Mouse (Mus musculus): ENCODE measurements around the gene Ncor2. TPM values are rescaled to one million over a fixed set of nuclear protein-coding genes. Genes with fewer than 3 reads are reported as not detected.
A peak's percentile ranks its signal among the peaks of the same experiment; 100 is the strongest.
"Not testable (repeated sequence)": the region's sequence is repeated elsewhere in the genome, so short reads cannot be mapped to it uniquely, and the experiment has no call there.

Gene Ncor2
- total RNA-seq (2021): 10 to 100 TPM; 85.9 to 97.7 TPM
- long read RNA-seq, experiment 1, partial matches to known transcripts: 11 of 23 reads
- long read RNA-seq, experiment 1, other reads (novel, unspliced or antisense): 12 of 23 reads
- long read RNA-seq, experiment 2, partial matches to known transcripts: 17 of 38 reads
- long read RNA-seq, experiment 2, other reads (novel, unspliced or antisense): 20 of 38 reads

- intact Hi-C loops (cut with DNase I; ENCODE audit: low total_unique reads): loop anchor here (10.0 kb wide), 1 partner anchor 54 kb away; no protein-coding TSS in a partner anchor
- DNase-seq: peak; percentile 86
These were observed at the start of gene Ncor2 for GRCm38 (mm10) chr5:125179007-125179734. Gene Ncor2, minus strand, starts transcription at chr5:125179219.

DNA sequence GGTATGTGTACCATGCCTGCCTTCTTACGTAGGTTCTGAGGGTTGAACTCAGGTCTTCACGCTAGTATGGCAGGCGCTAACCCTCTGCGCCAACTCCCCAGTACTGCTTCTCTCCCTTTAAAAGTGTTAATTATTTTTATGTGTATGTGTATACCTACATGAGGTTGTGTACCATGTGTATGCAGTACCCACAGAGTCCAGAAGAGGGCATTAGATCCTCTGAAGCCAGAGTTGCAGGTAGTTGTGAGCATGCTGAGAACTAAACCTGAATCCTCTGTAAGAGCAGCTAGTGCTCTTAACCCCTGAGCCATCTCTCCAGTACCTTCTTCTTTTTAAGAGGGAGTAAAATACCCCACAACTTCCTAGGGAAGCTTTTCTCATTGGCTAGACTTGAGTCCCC, 48.7 kb upstream of the Ncor2 start:
- no peak for DNase-seq
- intact Hi-C loops (cut with DNase I; ENCODE audit: low total_unique reads): no loop called here

DNA sequence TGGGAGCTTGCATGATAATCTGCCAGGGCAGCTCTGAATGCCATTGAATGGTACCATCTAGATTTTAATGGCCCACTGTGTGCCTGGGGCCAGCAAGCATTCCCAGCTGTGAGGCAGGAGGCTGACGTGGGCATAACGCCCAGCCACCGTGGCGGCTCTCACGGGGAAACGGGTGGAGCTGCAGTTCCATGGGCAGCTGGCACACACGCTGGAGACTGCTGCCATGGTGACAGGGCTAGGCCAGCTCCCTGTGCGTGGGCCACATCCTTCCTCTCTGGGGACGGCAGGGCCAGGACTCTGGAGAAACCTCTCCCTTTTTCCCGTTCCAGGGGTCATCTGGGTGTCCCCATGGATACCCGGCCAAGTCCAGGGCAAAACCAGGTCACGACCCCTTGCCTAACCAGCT, 47.2 kb upstream of the Ncor2 start:
- DNase-seq: peak; percentile 79
- intact Hi-C loops (cut with DNase I; ENCODE audit: low total_unique reads): no loop called here

- no peak for DNase-seq
- intact Hi-C loops (cut with DNase I; ENCODE audit: low total_unique reads): no loop called here
These were observed 45.9 kb upstream of the Ncor2 start for GRCm38 (mm10) chr5:125224925-125225324.

DNA sequence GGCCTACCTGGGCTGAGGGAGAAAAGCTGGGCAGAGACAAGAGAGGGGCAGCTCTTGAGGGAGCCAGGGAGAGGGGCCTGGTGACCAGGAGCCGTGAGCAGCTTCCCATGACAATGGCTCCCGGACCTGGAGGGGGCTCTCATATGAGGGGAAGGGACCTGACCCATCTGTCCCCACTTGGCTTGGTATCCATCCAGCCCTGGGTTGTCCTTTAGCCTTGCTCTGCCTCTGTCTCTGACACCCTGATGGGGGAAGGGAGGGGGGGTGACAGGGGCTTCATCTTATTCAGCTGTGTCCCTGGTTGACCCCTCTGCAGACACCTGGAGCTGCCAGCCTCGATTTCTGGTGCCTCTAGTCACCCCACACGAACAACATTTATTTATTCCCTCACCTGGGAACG, 44.9 kb upstream of the Ncor2 start:
- no peak for DNase-seq
- intact Hi-C loops (cut with DNase I; ENCODE audit: low total_unique reads): no loop called here

GRCm38 (mm10) chr5:125222706-125223105, 43.7 kb upstream of the Ncor2 start:
- no peak for DNase-seq
- intact Hi-C loops (cut with DNase I; ENCODE audit: low total_unique reads): no loop called here

GRCm38 (mm10) chr5:125221868-125222267, 42.8 kb upstream of the Ncor2 start:
- DNase-seq: peak; percentile 79
- intact Hi-C loops (cut with DNase I; ENCODE audit: low total_unique reads): no loop called here

- DNase-seq: no peak
- intact Hi-C loops (cut with DNase I; ENCODE audit: low total_unique reads): no loop called here
These were observed 38.6 kb upstream of the Ncor2 start for GRCm38 (mm10) chr5:125217426-125218170.

DNA sequence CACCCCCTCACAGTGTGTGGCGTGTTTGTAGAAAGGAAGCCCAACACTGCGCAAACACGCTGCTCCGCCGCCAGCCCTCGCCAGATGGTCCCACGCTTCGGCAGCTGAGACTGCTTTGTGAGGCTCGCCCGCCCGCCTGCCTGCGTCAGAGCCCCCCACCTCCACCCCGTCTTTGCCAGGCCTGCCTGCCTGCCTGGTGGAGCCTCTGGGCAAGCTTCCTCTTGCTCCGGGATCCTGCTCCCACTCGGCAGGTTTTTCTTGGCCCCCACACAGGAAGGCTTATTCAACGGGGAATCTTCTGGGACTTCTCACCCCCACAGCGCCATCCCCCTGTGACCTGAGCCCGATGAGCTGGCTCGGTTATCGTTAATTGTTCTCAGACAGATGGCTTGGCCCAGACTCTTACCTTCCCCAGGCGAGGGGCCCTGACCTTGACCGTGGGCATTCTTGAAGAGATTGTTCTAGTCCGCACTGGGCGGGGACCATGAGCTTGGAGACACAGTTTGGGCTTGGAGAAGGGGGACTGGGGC, 37.0 kb upstream of the Ncor2 start:
- DNase-seq: peak; percentile 77
- intact Hi-C loops (cut with DNase I; ENCODE audit: low total_unique reads): no loop called here

DNA sequence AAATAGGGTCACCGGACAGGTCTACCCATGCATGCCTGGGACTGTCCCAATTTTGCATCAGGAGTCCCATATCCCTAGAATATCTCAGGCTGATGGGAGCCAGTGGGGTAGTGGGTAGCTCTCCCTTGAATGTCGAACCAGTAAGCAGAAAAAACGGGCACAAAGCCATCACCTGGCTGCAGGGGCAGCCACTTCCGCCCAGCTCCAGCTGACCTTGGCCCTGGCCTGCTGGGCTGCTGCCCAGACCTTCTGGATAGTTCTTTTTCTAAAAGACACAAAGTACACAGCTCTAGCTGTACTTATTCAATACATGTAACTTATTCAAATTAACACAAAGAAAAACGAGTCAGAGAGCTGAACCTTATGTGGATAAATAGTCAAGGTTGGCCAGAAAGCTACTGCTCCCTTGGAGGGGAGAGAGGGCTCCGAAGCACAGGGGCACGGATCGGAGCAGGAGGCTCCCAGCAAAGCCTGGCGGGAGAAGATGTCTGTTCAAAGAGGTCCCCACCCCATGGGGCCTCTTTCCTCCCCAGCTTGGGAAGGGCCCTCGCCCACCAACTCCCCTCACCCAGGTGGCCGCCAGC, 36.4 kb upstream of the Ncor2 start:
- peak; percentile 72 for DNase-seq
- intact Hi-C loops (cut with DNase I; ENCODE audit: low total_unique reads): no loop called here

GRCm38 (mm10) chr5:125214064-125214463, 35.0 kb upstream of the Ncor2 start:
- intact Hi-C loops (cut with DNase I; ENCODE audit: low total_unique reads): no loop called here
- no peak for DNase-seq

DNA sequence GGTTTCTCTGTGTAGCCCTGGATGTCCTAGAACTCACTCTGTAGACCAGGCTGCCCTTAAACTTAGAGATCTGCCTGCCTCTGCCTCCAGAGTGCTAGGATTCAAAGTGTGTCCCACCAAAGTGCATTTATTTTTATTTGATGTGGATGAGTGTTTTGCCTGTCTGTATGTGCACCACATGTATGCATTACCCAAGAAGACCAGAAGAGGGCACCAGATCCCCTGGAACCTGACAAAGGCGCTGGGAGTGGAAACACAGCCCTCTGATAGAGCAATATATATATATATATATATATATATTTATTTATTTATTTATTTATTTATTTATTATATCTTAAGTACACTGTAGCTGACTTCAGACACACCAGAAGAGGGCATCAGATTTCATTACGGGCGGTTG, 25.9 kb upstream of the Ncor2 start:
- intact Hi-C loops (cut with DNase I; ENCODE audit: low total_unique reads): loop anchor here (10.0 kb wide), 1 partner anchor 60 kb away; no protein-coding TSS in a partner anchor
- DNase-seq: not testable (repeated sequence)

- intact Hi-C loops (cut with DNase I; ENCODE audit: low total_unique reads): loop anchor here (10.0 kb wide), 1 partner anchor 60 kb away; no protein-coding TSS in a partner anchor
- DNase-seq: no peak
These were observed 25.3 kb upstream of the Ncor2 start for GRCm38 (mm10) chr5:125204199-125204815.

GRCm38 (mm10) chr5:125203759-125204158, 24.7 kb upstream of the Ncor2 start:
- peak; percentile 50 for DNase-seq
- intact Hi-C loops (cut with DNase I; ENCODE audit: low total_unique reads): loop anchor here (10.0 kb wide), 1 partner anchor 61 kb away; no protein-coding TSS in a partner anchor

GRCm38 (mm10) chr5:125203099-125203498, 24.1 kb upstream of the Ncor2 start:
- intact Hi-C loops (cut with DNase I; ENCODE audit: low total_unique reads): loop anchor here (10.0 kb wide), 1 partner anchor 62 kb away; no protein-coding TSS in a partner anchor
- DNase-seq: peak; percentile 54

- intact Hi-C loops (cut with DNase I; ENCODE audit: low total_unique reads): loop anchor here (10.0 kb wide), 1 partner anchor 63 kb away; no protein-coding TSS in a partner anchor
These were observed 23.1 kb upstream of the Ncor2 start for GRCm38 (mm10) chr5:125202100-125202499.

GRCm38 (mm10) chr5:125199086-125199485, 20.1 kb upstream of the Ncor2 start:
- intact Hi-C loops (cut with DNase I; ENCODE audit: low total_unique reads): no loop called here
- no peak for DNase-seq

More at GRCm38 (mm10) chr5:125202100-125202499, 23.1 kb upstream of the Ncor2 start:
- DNase-seq: no peak

DNA sequence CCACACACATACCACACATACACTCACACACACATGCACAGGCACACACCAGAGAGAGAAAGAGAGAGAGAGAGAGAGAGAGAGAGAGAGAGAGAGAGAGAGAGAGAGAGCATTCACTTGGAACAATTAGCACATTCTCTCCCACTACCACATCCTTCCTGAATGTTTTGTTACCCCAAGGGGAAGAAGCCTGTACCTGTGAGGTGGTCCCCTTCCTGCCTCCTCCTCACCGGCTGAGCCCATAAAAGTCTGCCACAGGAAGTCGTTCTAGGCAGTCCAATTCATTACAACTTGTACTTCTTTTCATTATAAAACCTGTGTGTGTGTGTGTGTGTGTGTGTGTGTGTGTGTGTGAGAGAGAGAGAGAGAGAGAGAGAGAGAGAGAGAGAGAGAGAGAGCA, 18.3 kb upstream of the Ncor2 start:
- intact Hi-C loops (cut with DNase I; ENCODE audit: low total_unique reads); DNase-seq: not testable (repeated sequence)

DNA sequence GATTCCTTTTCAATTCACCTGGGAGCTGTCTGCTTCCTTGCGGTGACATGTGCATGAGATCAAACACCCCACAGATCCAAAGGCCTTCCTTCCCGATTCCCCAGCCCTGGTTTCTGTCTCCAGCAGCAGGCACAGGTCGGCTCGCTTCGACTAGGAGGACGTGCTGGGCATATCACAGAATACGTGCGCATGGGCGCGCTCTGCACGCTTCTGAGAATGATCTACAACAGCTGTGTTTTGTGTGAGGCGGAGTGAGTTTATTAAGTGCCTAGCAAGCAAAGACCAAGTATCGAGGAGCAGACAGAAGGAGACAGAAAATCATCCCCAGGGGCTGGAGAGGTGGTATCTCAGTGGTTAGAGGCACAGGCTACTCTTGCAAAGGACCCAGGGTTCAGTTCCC, 17.0 kb upstream of the Ncor2 start:
- intact Hi-C loops (cut with DNase I; ENCODE audit: low total_unique reads): no loop called here
- no peak for DNase-seq

Data from gastrocnemius, postnatal 14 days (tissue).